In the genomic region with DNA sequence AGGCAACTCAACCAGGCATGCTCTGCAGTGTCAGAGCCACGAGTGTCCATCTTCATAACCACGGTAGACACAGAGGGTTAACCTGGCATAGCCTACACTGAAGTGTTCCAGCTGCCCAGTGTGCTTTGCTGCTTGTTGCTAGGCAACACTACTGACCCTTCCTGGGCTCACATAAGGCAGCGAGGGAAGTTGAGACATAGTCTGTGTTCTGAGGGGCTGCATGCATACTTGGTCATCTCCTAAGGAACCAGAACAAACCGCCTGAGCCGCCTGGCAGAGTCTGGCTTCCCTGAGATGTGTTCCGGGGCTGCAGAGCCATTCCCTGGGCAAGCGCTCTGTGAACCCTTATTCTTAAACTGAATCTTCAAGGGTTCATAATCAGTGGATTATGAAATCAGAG, we compare ENCODE assay signal across 10 mouse cellular contexts. TPM values are rescaled to one million over a fixed set of nuclear protein-coding genes. Genes with fewer than 3 reads are reported as not detected.
DNase-seq lines count a peak whose midpoint lies in the region; ATAC-seq and TF ChIP-seq lines count a peak whose summit lies in the region.
"Had no signal": no experiment of that assay in that cellular context is flagged by ENCODE, and none has a peak within 500 bp of the region (broad histone marks: within the 10 kb centered on the region; RNA-seq: fewer than 3 reads in every experiment).

No protein-coding gene starts in this region.

- H3K27me3 ChIP-seq in intestine, embryonic 14.5 days (replicated peaks; ENCODE audit: control insufficient read depth, insufficient read depth, low read length) = no peaks in the 10 kb centered on the region
- H3K27me3 ChIP-seq in intestine, postnatal 0 days (replicated peaks; ENCODE audit: control insufficient read depth, insufficient read depth, low read length) = no peaks in the 10 kb centered on the region
- H3K27me3 ChIP-seq in cerebellum, adult 2 months (ENCODE audit: control insufficient read depth, insufficient read depth, low read length) = no peaks in the 10 kb centered on the region
- no peaks in the 10 kb centered on the region for H3K27me3 ChIP-seq in hindbrain, embryonic 10.5 days (ENCODE audit: insufficient read depth, poor library complexity, severe bottlenecking)
- H3K27me3 ChIP-seq in midbrain, embryonic 12.5 days = no peaks in the 10 kb centered on the region
- H3K27me3 ChIP-seq: embryonic facial prominence, embryonic 13.5 days had no signal

- peak overlapping the region; percentile 18; the same call in 1 of the 2 replicates for H3K4me2 ChIP-seq in intestine, embryonic 14.5 days (ENCODE audit: low read length)
- no peak overlapping the region for H3K4me2 ChIP-seq in intestine, postnatal 0 days (replicated peaks; ENCODE audit: low read depth)
- peak overlapping the region; percentile 47 for H3K4me2 ChIP-seq in midbrain, embryonic 12.5 days (replicated peaks)
- H3K4me2 ChIP-seq: embryonic facial prominence, embryonic 13.5 days had no signal

- DNase-seq in intestine, embryonic 14.5 days (ENCODE audit: low spot score) = no peak
- DNase-seq in cerebellum, adult 2 months = peak; percentile 27 to 29
- DNase-seq in hindbrain, embryonic 10.5 days (ENCODE audit: low spot score) = peak; percentile 71
- DNase-seq in liver = no peak
- DNase-seq in frontal cortex, adult 2 months (ENCODE audit: extremely low spot score in 1 of 2, low spot score in 1 of 2) = no peak
- no peak for DNase-seq in heart, adult 9 months (ENCODE audit: low spot score in 2 of 2)

- peaks cover 9% of the 10 kb centered on the region; the same call in 1 of the 2 replicates for H3K4me1 ChIP-seq in intestine, embryonic 14.5 days (replicated peaks; ENCODE audit: control insufficient read depth, insufficient read depth, low read length)
- no peaks in the 10 kb centered on the region for H3K4me1 ChIP-seq in intestine, postnatal 0 days (replicated peaks; ENCODE audit: control insufficient read depth, insufficient read depth, low read length)
- peaks cover 4% of the 10 kb centered on the region for H3K4me1 ChIP-seq in cerebellum, adult 2 months (ENCODE audit: control insufficient read depth, insufficient read depth, low read length)
- peaks cover 30% of the 10 kb centered on the region for H3K4me1 ChIP-seq in hindbrain, embryonic 10.5 days (replicated peaks)
- H3K4me1 ChIP-seq in midbrain, embryonic 12.5 days = peaks cover 21% of the 10 kb centered on the region

- H3K36me3 ChIP-seq in intestine, embryonic 14.5 days (ENCODE audit: control insufficient read depth, insufficient read depth, low read length) = no peaks in the 10 kb centered on the region
- H3K36me3 ChIP-seq in intestine, postnatal 0 days (ENCODE audit: control insufficient read depth, insufficient read depth) = no peaks in the 10 kb centered on the region
- H3K36me3 ChIP-seq in hindbrain, embryonic 10.5 days = 0 out of 2 replicates have a peak, but pooled peaks cover 3% of the 10 kb centered on the region
- H3K36me3 ChIP-seq in midbrain, embryonic 12.5 days = no peaks in the 10 kb centered on the region
- H3K36me3 ChIP-seq: embryonic facial prominence, embryonic 13.5 days had no signal

- no peak overlapping the region for H3K4me3 ChIP-seq in intestine, embryonic 14.5 days (ENCODE audit: low read depth, low read length)
- no peak overlapping the region for H3K4me3 ChIP-seq in intestine, postnatal 0 days (ENCODE audit: low read depth, low read length)
- H3K4me3 ChIP-seq in cerebellum, adult 2 months (replicated peaks; ENCODE audit: insufficient read depth, low read depth, low read length) = peak overlapping the region; percentile 45
- H3K4me3 ChIP-seq in hindbrain, embryonic 10.5 days = peak overlapping the region; percentile 36
- peak overlapping the region; percentile 24 for H3K4me3 ChIP-seq in midbrain, embryonic 12.5 days
- H3K4me3 ChIP-seq: embryonic facial prominence, embryonic 13.5 days had no signal

- TF ChIP-seq POLR2A in cerebellum, adult 2 months (IDR thresholded peaks at IDR 0.05; ENCODE audit: borderline replicate concordance, insufficient read depth, low read length) = no peak

- H3K27ac ChIP-seq in intestine, embryonic 14.5 days (ENCODE audit: low read depth) = no peak overlapping the region
- no peak overlapping the region for H3K27ac ChIP-seq in intestine, postnatal 0 days (ENCODE audit: low read depth, low read length)
- H3K27ac ChIP-seq in cerebellum, adult 2 months (ENCODE audit: insufficient read depth, low read length) = no peak overlapping the region
- H3K27ac ChIP-seq in hindbrain, embryonic 10.5 days = peak overlapping the region; percentile 88
- peak overlapping the region; percentile 78 for H3K27ac ChIP-seq in midbrain, embryonic 12.5 days (replicated peaks)
- H3K27ac ChIP-seq: embryonic facial prominence, embryonic 13.5 days had no signal

- H3K9ac ChIP-seq in intestine, embryonic 14.5 days (ENCODE audit: low read length) = no peak overlapping the region
- H3K9ac ChIP-seq in intestine, postnatal 0 days (ENCODE audit: low read depth, low read length) = no peak overlapping the region
- peak overlapping the region; percentile 12; the same call in 1 of the 2 replicates for H3K9ac ChIP-seq in midbrain, embryonic 12.5 days (replicated peaks)
- H3K9ac ChIP-seq: embryonic facial prominence, embryonic 13.5 days had no signal

- no peak for TF ChIP-seq CTCF in intestine, postnatal 0 days (IDR thresholded peaks at IDR 0.05; ENCODE audit: low read depth)
- TF ChIP-seq CTCF in cerebellum, adult 2 months (IDR thresholded peaks at IDR 0.05; ENCODE audit: borderline replicate concordance, insufficient read depth, low read depth, low read length) = no peak

- WGBS in intestine, embryonic 14.5 days = 44% methylated on average over 7 of the region's 7 CpGs
- WGBS in intestine, postnatal 0 days = 47% methylated on average over 7 of the region's 7 CpGs
- 11% methylated on average over 7 of the region's 7 CpGs for WGBS in cerebellum, adult 2 months
- WGBS in hindbrain, embryonic 10.5 days = 25% methylated on average over 7 of the region's 7 CpGs
- WGBS in midbrain, embryonic 12.5 days = 12% methylated on average over 7 of the region's 7 CpGs

- no peaks in the 10 kb centered on the region for H3K9me3 ChIP-seq in intestine, embryonic 14.5 days (ENCODE audit: control insufficient read depth, low read length)
- H3K9me3 ChIP-seq in intestine, postnatal 0 days (ENCODE audit: control insufficient read depth) = no peaks in the 10 kb centered on the region
- H3K9me3 ChIP-seq in hindbrain, embryonic 10.5 days = no peaks in the 10 kb centered on the region
- no peaks in the 10 kb centered on the region for H3K9me3 ChIP-seq in midbrain, embryonic 12.5 days
- H3K9me3 ChIP-seq: embryonic facial prominence, embryonic 13.5 days had no signal

- ATAC-seq in intestine, embryonic 14.5 days (replicated peaks; ENCODE audit: low FRiP score, low TSS enrichment, low read depth) = no peak; the same call in 1 of the 2 replicates
- ATAC-seq in intestine, postnatal 0 days = no peak
- peak; percentile 90 for ATAC-seq in midbrain, embryonic 12.5 days (ENCODE audit: low FRiP score, low read depth)

RNA-seq across cellular contexts. Expression of a gene that starts 21.0 kb away (rescaled TPM):
- polyA plus RNA-seq in intestine, embryonic 14.5 days (2014; fragmentation: Nextera tagmentation; extraction: Ambion mirVana) = not detected in 2 replicates
- not detected in 2 replicates for polyA plus RNA-seq in intestine, postnatal 0 days (2015; fragmentation: Nextera tagmentation; extraction: Ambion mirVana)
- polyA plus RNA-seq in cerebellum, adult 2 months (2012; rRNA removed) = 0.88 and 1.0 TPM in 2 replicates
- not detected in 2 replicates for polyA plus RNA-seq in hindbrain, embryonic 10.5 days (2016; fragmentation: Nextera tagmentation; extraction: Ambion mirVana)
- polyA plus RNA-seq in midbrain, embryonic 12.5 days (2016; fragmentation: Nextera tagmentation; extraction: Ambion mirVana) = not detected in 2 replicates
- 0.38 and 0.61 TPM in 2 replicates for polyA plus RNA-seq in frontal cortex, adult 2 months (2012; rRNA removed)
- polyA plus RNA-seq: embryonic facial prominence, embryonic 13.5 days; liver, adult 2 months had no signal

RNA-seq across cellular contexts. Expression of a gene that starts 21.6 kb away (rescaled TPM):
- polyA plus RNA-seq in intestine, embryonic 14.5 days (2014; fragmentation: Nextera tagmentation; extraction: Ambion mirVana) = 0.40 and 0.70 TPM in 2 replicates
- 0.29 and 0.38 TPM in 2 replicates for polyA plus RNA-seq in intestine, postnatal 0 days (2015; fragmentation: Nextera tagmentation; extraction: Ambion mirVana)
- 1.0 and 1.3 TPM in 2 replicates for polyA plus RNA-seq in cerebellum, adult 2 months (2012; rRNA removed)
- 0.58 and 0.86 TPM in 2 replicates for polyA plus RNA-seq in hindbrain, embryonic 10.5 days (2016; fragmentation: Nextera tagmentation; extraction: Ambion mirVana)
- polyA plus RNA-seq in midbrain, embryonic 12.5 days (2016; fragmentation: Nextera tagmentation; extraction: Ambion mirVana) = 0.78 and 0.86 TPM in 2 replicates
- polyA plus RNA-seq in frontal cortex, adult 2 months (2012; rRNA removed) = 1.4 and 1.6 TPM in 2 replicates
- polyA plus RNA-seq: liver, adult 2 months had no signal

RNA-seq across cellular contexts. Expression of a gene that starts 49.7 kb away (rescaled TPM):
- 57.0 and 66.0 TPM in 2 replicates for polyA plus RNA-seq in intestine, embryonic 14.5 days (2014; fragmentation: Nextera tagmentation; extraction: Ambion mirVana)
- polyA plus RNA-seq in intestine, postnatal 0 days (2015; fragmentation: Nextera tagmentation; extraction: Ambion mirVana) = 29.5 and 38.0 TPM in 2 replicates
- polyA plus RNA-seq in cerebellum, adult 2 months (2012; rRNA removed) = 119 and 121 TPM in 2 replicates
- polyA plus RNA-seq in hindbrain, embryonic 10.5 days (2016; fragmentation: Nextera tagmentation; extraction: Ambion mirVana) = 52.6 and 74.6 TPM in 2 replicates
- polyA plus RNA-seq in midbrain, embryonic 12.5 days (2016; fragmentation: Nextera tagmentation; extraction: Ambion mirVana) = 77.9 and 89.5 TPM in 2 replicates
- 95.5 and 105 TPM in 2 replicates for polyA plus RNA-seq in frontal cortex, adult 2 months (2012; rRNA removed)

Comparison
In these comparisons a context has a peak if more than half of its experiments do, and no peak if none do; other contexts are left out.
1. DNase-seq: peak in cerebellum, adult 2 months (2 of 2) and hindbrain, embryonic 10.5 days (single experiment); none in intestine, embryonic 14.5 days (single experiment), liver (single experiment), frontal cortex, adult 2 months (0 of 2) and heart, adult 9 months (0 of 2).
2. H3K27ac ChIP-seq: peak in hindbrain, embryonic 10.5 days (single experiment) and midbrain, embryonic 12.5 days (single experiment); none in intestine, embryonic 14.5 days (single experiment), intestine, postnatal 0 days (single experiment) and cerebellum, adult 2 months (single experiment).
3. H3K4me3 ChIP-seq: peak in cerebellum, adult 2 months (single experiment), hindbrain, embryonic 10.5 days (single experiment) and midbrain, embryonic 12.5 days (single experiment); none in intestine, embryonic 14.5 days (single experiment) and intestine, postnatal 0 days (single experiment).